Mouse (Mus musculus): Measurements from ENCODE around the gene Hapln4. TPM values are rescaled to one million over a fixed set of nuclear protein-coding genes. Genes with fewer than 3 reads are reported as not detected.
A peak's percentile ranks its signal among the peaks of the same experiment; 100 is the strongest.

The Hapln4 gene
- total RNA-seq, 2 experiments from 2014 or later, result 0.24 to 0.36 TPM

DNA sequence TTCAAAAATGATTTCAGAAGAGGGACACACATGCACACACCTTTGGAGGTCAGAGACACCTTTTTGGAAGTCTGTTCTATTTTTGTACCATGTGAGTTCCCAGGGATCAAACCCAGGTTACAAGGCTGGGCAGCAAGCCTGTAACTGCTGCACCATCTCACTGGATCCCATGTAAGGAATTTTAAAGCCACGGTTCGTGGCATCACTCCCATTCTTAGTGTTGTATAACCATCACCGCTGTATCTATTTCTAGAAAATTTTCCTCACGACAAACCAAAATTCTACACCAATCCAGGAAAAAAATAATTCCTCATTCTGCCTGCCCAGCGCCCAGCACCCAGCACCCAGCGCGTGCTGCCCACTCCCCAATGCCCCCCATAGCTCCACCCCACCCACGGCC lies 16.0 kb downstream of the Hapln4 start:
- no peak for DNase-seq

DNA sequence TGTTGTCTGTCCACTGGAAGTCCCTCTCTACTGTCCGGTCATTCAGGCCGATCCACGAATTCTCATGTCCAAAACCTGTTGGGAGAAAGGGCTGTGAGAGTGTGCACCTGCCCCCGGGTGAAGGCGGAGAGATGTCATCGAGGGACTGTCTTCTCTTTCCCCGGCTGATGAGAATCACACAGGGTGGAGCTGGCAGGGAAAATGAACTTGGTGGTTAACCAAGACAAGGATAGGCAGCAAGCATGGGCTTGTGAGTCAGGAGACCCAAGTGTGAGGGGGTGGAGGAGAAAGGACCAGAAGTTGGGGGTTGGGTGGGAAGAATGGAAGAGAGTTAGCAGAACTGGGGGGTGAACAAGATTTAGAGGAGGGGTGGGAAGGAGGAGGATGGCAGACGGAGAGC lies 17.0 kb downstream of the Hapln4 start:
- DNase-seq, result no peak

DNA sequence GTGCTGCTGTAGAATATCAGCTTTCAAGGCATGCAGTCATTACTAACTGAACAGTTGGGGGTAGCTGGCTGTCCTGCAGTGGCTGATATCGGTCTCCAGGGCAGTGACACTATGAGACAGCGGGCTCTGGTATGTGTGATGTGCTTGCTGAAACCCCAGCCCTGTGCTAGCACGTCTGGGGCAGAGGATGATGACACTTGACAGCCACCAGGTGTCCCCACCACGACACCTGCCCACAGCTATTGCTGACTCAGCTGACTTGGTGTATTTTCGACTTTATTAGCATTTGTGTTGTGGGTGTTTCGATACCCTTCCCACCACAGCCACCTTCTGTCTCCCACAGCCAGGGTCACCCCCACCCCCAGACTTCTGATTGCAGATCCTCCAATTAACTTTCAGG lies 21.2 kb downstream of the Hapln4 start:
- peak; percentile 53 for DNase-seq

DNA sequence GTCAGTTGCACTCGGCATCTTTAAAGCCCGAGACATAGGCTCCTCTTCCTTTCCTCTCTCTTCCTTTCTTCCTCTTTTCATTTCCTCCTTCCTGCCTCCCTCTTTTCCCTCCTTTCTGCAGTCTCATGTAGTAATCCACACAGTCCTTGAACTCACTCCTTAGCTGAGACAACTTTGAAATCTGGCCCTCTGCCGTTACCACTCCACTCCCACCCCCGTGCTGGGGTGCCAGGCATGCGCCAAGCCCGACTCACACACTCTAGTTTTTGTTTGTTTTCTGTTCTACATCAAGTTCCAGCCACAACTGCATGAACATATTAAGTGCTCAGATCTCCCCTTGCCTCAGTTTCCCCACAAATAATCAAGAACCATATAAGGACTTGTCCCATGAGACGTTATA lies 21.7 kb downstream of the Hapln4 start:
- DNase-seq, result no peak

DNA sequence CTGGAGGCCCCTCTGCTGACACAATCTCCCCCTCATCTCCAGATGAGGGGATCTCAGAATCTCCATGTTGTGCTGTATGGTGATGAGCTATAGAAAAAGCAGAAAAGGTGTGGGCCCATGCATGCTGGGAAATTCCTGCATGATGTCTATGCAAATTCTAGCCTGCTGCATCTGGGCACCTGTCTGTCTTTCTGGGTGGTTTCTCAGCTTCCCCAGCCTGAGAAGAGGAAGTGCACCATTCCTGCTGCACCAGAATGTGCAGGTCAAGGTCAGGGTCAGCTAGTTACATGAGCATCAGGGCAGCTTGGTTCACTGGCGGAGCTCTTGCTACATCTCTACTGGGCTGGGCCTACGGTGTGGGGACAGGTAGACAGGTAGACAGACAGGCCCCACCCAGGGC lies 27.2 kb downstream of the Hapln4 start:
- DNase-seq, result no peak

DNA sequence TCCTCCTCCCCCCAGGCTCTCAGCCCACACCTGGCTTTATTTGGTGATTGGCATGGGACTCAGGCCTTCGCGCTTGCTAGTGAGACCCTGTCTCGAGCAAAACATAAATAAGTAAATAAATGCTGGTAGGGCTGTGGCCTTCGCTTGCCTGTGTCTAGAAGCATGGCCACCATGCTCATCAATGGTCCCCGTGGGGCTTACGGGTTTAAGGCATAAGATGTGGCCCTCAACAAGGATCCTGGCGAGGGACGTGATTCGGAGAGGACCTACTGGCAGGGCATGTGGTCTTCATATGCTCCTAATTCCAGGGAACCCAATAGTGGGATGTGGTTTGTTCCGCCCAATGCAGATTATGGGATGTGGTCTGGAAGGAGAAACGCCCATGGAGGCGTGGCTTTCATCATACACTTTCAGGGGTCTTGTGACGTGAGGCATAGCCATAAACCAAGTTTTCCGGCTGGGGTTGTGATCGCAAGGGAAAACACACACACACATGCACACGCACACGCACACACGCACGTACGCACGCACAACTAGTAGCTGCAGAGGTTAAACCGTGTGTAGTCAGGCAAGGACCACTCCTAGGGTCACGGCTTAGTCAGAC lies 28.0 kb downstream of the Hapln4 start:
- no peak for DNase-seq

DNA sequence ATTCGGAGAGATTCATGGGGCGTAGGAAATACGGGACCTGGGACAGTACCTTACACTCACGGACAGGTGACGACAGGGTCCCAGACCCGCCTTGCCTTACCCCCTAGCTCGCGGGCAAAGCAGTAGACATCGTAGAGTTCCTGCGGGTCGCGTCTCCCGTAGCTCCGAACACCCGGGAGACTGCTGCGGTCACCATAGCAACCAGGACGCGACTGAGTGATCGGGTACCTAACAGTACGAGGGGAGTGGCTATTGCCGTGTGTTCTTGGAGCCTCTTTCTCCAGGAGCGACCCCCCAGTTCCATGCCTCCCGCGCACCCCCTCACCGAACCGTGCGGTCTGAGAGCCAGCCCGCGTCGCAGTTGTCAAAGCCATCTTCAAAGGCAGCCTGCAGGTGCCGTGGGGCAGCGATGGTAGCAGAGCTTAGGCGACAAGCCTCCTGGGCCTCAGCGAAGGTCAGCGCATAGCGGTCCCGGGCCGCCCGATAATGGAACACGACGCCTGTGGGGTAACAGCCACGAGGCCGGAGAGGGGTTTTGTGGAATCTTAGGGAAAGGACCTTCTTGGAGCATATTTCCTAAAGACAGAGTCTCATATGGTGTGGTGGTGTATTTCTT lies 29.3 kb downstream of the Hapln4 start:
- DNase-seq, result no peak

DNA sequence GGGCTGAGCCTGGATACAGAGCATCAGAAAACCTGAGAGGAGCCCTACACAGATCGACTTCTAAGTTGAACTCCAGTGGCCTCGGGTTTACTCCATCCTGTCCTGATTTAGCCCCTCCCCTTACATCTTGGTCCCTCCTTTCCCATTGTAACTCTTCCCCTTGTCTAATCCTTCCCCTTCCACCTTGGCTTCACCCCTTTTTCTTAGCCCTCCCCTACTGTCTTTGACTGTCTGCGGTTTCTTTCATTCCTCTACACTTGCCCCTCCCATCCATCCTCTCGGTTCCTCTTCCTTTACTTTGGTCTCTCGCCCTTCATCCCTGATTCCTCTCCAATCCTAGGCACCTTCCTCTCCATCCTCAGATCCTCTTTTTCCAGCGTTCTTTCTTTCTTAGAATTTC lies 31.2 kb downstream of the Hapln4 start:
- no peak for DNase-seq

DNA sequence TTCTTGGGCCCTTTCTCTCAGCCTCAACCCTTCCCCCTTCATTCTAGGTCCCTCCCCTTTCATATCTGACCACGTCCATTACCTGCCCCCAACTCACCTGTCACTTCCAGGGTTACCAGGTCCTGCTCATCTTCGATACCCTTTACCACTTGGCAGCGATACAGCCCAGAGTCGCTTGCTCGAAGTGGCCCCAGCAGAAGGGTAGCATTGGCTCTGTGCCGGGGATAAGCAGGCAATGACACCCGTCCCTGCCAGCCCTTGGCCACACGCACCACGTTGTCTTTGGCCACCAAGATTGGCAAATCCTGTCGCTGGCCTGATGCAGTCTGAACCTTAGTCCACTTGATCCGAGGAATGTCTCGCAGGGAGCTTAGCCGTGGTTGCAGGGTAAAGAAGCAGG lies 31.6 kb downstream of the Hapln4 start:
- DNase-seq, result peak; percentile 28

DNA sequence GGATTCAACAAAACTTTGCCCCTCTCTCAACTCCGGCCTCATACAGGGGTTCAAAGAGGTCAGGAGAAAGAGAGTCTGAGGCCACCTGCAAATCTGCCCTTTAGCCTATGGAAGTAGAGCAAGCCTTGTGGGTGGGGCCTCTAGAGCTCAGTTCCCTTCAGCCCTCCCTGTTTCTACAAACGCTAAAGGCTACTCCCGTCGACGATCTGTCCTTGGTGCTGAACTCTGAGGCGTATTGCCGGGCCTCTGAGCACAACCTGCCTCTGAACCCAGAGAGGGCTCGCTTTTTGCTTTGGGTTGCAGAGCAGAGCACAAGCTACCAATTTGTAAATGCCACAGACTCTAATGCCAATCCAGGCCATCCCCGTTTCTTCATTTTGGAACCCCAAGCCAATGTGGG lies 34.4 kb downstream of the Hapln4 start:
- DNase-seq, result peak; percentile 67

DNA sequence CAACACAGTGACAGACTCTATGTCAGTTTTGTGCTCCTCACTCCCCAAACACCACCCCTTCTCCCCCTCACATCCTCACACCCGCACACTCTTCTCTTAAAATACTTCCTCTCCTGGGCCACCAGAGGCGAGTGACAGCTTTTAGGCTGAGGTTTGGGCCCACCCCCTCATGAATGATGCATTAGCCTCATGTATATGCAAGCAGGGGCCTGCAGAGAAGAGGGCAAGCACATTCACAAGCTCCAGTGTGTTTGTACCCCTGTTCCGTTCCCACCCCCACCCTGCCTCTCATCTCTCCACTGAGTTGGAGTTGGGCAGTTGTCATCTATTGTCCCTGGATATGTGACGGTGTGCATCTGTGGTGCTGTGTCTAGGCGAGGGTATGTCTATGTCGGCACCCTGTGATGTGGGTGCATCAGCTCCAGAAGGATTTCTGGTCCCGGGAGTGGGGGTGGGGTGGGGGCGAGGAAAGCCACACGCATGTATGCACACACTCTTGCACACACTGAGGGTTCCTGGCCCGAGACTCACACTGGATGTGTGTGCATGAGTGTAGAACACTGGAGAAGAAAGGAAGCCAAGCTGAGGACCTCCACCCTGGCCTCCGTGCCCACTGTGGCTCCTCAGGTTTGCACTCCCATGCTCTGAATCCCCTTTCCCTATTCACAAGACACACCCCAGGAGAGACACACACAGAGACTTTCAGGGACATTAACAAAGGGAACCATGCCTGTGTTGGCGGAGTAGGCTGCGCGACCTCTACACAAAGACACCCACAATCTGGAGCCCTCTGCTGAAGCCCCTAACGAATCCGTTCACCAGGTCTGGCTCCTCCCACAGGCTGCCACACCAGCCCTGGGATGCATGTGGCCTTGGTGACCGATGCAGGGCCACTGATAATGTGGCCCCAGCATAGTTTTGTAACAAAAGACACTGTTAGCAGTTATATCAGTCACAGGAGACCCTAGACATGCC lies 35.8 kb downstream of the Hapln4 start:
- DNase-seq, result no peak

DNA sequence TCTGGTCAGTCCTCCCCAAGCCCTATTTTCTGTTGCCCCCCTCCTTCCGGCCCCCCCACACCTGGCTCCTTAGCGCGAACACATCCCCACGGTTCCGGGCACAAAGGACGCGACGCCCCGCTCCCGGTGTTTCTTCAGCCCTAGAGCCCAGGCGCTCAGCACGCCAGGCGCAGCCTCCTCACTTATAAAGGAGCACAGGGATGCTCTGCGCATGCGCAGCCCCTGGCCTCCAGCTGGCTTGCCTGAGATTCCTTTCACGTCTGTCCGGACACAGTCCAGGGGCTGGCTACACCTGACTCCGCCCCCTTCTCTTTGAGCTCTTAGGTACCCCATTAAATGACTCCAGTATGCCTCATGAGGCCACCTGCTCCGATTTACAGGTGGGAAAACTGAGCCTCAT lies 37.4 kb downstream of the Hapln4 start, which contains the start of gene Ncan:
Gene Ncan, minus strand, starts transcription at position 207 of the 400 bp plus-strand sequence.
- DNase-seq, result peak; percentile 74

DNA sequence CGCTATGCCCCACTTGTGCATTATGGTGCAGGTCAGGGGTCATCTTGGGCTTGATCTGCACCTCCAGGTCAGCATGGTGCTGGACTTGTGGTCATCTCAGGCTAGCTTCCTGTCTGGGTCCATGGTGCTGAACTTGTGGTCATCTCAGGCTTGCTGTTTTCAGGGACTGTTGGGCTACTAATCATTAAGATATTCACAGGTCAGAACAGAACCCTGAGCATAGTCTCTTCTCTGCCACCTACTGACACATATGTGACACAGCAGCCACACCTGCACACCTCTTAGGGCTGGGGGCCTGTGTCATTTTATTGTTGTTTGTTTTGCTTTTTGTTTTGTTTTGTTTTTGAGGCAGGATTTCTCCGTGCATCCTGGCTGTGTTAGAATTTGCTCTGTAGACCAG lies 39.6 kb downstream of the Hapln4 start:
- DNase-seq, result no peak

DNA sequence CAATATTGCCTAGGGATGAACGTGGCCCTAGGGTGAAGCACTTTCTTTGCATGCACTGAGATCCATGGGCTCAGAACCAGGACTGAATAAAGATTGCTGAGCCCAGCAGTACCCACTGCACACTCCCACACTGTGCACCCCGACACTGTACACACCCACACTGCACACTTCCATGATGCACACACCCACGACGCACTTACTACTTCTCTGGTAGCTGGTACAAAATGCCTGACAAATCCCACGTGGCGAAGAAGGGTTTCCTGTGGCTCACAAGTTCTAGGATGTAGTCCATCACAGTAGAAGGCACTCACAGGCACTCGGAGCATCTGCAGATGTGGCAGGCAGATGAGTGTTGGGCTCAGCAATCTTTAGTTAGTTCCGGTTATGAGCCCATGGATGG lies 41.7 kb downstream of the Hapln4 start:
- no peak for DNase-seq

DNA sequence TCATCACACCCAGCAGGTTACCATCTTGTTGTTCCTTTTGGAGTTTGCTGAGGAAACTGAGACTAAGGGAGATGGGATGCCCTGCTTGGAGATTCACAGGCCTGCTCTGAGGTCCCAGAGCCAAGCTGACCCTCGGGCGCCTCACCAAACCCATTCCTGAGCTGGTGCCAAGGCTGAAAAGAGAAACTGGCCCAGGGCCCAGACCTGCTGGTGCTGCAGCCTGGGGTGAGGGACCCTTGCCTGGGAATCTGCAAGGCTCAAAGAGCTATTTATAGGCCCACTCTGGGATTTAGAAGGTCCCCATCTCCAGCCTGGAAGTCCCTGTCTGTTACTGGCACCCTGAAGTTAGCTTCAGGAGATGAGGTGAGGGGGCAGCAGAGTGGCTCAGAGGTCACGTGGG lies 45.2 kb downstream of the Hapln4 start:
- DNase-seq, result peak; percentile 86

DNA sequence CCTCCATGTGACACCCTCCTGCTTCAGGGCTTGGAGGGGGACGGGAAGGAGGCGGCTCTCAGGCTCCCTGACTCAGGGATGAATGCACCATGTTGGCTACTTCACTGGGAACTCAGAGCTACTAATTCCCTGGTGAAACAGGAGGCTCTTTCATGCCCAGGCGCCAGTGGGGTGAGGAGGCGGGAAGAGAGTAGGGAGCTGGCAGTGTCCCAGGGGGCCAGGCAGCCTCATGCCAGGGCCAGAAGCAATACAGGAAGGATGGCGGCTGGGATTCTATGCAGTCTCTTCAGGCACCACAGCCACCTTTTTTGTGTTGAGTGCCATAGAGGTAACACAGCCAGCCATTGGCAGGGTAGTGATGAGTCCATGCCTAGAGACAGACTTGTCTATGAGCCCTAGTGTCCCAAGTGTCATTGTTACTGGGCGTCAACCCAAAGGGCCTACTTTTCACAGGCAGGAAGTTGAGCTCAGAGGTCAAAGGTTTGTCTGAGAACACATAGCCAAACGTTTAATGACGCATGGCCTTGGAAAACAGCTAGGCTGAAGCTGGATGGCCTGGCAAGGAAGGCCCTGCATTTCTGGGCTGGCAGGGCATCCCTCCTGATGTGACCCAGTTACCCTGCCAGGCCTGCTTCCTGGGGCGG lies 46.2 kb downstream of the Hapln4 start:
- DNase-seq, result peak; percentile 77

DNA sequence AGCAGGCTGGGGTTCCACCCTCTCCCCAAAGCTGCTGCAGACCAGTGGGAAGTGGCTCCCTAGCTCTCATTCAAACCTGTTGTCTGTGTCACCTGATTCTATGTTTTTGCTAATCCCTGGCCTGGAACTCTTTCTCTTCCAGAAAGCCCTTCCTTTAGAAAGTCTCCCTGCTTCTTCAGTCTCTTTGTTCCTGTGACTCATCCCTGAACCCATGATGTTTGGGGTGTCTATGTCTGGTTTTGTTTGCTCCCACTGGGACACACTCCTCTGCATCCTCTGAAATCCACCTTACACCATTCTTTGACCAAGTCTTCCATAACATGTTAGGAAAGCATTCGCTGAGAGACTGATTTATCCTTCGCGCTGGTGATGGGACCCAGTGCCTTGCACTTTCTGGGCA lies 46.8 kb downstream of the Hapln4 start:
- DNase-seq, result no peak

DNA sequence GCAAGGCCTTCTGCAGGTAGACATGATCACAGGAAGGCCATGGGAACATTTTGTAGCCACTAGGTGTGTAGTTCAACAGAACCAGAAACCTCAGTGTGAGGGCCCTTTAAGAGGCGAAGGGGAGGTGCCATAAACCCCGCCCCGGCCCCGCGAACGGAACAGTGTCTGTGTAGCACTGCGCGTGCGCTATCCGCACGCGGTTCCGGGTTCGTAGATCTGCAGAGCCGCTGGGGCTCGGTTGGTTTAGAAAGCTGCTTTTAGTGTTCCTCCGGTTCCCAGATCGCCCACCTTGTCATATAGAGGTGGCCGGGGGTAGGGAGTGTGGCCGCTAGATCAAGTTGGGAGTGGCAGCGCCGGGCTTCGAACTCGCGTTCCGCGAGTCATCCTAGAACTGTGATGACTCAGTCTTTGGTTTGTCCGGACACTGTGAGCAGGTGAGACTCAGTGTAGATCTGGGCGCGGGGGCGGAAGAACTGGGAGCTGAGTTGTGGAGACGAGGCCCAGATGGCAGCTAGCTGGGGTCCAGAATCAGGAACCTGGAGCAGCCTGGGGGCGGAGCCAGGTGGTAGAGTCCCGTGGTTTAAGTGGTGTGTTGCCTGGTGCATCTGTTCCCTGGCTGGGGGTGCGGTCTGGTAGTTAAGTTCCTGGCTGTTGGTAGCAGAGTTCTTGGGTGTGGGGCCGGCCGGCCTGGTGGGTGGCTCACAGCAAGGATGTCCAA lies 48.1 kb downstream of the Hapln4 start, which contains the start of gene Nr2c2ap:
Gene Nr2c2ap, plus strand, starts transcription at position 168 of the 718 bp plus-strand sequence.
- peak; percentile 91 for DNase-seq

DNA sequence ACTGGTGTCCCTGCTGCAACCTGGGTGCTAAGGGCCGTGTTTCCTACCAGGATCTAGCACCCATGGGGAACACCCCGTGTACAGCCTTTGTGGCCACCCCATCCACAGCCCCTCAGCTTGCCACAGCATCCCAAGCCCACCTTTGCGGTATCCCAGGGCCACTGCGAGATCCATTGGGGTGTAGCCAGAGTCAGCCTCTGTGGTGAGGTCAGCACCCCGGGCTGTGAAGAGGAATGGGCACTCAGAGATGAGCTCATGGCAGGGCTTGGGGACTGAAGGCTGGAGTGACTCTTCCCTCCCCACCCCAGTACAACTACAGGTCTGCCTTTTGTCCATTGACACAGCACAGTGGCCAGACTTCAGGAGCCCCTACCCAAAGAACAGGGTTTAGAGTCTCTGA lies 50.8 kb downstream of the Hapln4 start:
- no peak for DNase-seq

DNA sequence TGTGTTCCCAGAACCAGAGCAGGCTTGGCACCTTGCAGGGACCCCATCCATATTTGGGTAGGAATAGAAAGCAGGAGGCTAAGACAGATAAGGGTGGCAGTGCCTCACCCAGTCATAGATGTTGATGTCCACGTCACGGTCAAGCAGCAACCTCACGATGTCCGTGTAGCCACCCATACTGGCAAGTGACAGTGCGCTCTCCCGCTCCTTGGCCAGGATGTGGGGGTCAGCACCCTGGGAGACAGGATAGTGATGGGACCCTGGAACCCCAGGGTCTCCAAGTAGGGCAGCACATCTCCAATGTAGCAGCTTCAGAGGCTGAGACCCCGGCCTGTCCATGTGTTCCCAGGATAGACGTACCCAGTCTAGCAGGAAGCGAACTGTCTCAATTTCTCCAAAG lies 51.7 kb downstream of the Hapln4 start:
- DNase-seq, result no peak

DNA sequence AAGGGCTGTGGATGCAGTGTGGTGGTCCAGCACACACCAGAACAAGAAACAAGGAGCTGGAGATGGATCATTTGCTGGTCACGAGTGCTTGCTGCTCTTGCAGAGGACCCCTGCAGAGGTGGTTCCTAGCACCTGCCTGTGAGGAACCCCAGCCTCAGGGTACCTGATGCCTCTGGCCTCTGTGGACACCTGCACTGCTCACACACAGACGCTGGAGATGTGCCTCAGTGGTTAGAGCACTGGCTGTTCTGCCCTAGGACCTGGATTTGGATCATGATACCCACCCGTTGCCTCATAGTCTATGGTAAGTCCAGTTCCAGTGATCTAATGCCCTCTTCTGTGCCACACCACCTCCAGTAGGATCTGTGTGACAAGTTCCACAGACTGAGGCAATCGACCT lies 53.3 kb downstream of the Hapln4 start:
- no peak for DNase-seq

DNA sequence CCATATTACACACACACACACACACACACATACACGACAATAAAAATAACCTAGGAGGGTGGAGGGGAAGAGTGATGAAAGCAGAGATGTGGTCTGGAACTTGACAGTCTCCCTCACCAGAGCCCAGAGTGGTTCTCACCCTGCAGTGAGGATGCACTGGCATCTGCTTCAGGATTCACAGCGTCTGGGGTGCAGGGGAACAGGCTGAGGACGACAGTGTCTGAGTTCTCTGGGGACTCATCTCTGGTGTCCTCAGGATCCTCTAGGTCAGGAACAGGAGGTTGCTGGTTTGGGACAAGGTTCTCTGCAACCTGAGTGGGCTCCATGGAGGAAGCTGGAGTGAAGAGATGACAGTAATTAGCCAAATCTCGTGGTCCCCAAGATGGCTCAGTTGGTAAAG lies 54.6 kb downstream of the Hapln4 start:
- no peak for DNase-seq

All from adrenal gland, postnatal 10 days (tissue).